Mouse (Mus musculus) effector memory CD4-positive, alpha-beta T cell, adult 5 months (primary cell): ENCODE data around the gene Vwc2l. TPM values are rescaled to one million over a fixed set of nuclear protein-coding genes. Genes with fewer than 3 reads are reported as not detected.

Source experiments
- polyA plus RNA-seq: library from polyadenylated mRNA; unstranded; fragments of 100-300 nt; shearing (Covaris generic); gene quantifications from one replicate; pipeline ENCODE4 v1.2.1, GENCODE M21; 2017

Gene Vwc2l
- polyA plus RNA-seq, result not detected

DNA sequence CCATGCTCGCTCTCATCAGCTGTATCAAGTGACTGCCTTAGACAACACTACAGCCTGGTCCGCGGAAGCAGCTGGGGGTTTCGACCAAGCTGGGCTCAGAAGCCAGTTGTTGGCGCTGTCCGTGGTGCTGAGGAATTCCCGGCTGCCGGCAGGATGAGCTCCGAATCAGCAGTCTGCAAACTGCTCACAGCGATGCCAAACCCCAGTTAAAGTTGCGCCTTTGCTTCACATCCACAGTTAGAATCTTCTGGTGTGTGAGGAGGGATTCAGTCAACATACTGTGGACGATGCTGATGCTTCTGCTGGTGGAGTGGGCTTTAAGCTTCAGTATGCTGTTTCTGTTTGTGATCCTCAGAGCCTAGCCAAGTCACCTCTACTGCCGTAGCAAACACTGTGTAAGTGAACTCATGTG lies at the start of gene Vwc2l:
Vwc2l (plus strand) TSS at position 61 of the 412 bp plus-strand sequence.

